Mouse (Mus musculus) liver, embryonic 14.5 days (tissue): ENCODE measurements around the gene H2afj.

Source experiments
- CTCF ChIP-seq: IDR thresholded peaks from 2 replicates; pipeline ENCODE4 v1.5.1; 2016; ENCODE audit warnings: antibody characterized with exemption, low read depth, control low read depth
- EP300 ChIP-seq: IDR thresholded peaks from 2 replicates; pipeline ENCODE4 v1.6.1; 2016; ENCODE audit warnings: antibody characterized with exemption, low read depth

DNA sequence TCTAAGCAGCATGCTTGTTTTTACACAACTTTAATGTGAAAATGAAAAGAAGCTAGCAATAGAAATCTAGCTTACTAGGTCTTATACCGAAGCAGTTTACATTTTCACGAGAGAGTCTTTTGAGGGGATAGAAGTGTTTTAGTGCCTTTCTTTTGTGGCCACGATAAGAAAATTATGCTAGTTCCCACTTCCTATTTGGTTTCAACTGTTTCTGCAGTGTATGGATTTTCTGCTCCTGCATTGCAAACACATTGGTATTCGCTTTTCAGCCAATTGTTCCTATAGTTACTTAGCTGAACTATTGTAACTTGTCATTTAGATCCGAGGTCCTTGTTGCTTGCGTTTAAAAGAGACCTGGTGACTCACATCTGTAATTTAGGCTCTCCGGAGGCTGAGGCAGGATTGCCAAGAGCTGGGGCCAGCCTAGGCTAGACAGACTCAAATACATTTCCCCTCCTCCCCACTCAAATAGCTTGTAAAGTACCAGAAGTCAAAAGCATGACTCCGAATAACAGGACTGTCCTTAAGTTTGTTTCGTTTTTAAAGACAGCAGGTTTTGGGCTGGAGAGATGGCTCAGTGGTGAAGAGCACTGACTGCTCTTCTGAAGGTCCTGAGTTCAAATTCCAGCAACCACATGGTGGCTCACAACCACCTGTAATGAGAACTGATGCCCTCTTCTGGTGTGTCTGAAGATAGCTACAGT is 3.2 kb upstream of the H2afj start:
- TF ChIP-seq CTCF (no peak; the same call in 1 of the 2 replicates), EP300 (no peak)
